Mouse (Mus musculus) G1E-ER4 (cell line): ENCODE measurements around the gene Il1r1. TPM values are rescaled to one million over a fixed set of nuclear protein-coding genes. Genes with fewer than 3 reads are reported as not detected.

Experiments used
- GATA1 ChIP-seq: IDR thresholded peaks from one replicate; pipeline ENCODE4 v1.8.0; 2012; ENCODE audit warnings: low read length, inconsistent platforms
- polyA plus RNA-seq: library from polyadenylated mRNA; stranded (reverse); fragments of >175 nt; gene quantifications from 2 replicates; pipeline ENCODE4 v1.2.3, GENCODE M21; 2012

Il1r1 gene
- polyA plus RNA-seq, 1 experiment, result not detected

DNA sequence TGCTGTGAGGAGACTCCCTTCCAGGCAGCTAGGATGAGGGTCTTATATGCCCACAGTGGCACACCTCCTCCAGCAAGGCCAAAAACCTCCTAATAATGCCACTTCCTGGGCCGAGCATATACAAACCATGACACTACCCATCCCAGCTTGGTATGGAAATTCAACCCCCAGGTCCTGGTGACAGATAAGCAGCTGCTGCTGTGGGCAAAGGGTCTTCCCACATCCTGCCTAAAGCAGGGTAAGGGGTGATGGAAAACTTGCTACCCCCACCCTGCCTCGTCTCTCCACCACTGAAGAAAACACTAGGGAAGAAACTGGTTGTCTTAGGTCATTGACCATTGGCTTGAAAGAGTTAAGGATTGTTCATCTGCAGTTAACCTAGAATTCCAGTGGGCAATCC lies 53.8 kb downstream of the Il1r1 start:
- no peak for TF ChIP-seq GATA1

DNA sequence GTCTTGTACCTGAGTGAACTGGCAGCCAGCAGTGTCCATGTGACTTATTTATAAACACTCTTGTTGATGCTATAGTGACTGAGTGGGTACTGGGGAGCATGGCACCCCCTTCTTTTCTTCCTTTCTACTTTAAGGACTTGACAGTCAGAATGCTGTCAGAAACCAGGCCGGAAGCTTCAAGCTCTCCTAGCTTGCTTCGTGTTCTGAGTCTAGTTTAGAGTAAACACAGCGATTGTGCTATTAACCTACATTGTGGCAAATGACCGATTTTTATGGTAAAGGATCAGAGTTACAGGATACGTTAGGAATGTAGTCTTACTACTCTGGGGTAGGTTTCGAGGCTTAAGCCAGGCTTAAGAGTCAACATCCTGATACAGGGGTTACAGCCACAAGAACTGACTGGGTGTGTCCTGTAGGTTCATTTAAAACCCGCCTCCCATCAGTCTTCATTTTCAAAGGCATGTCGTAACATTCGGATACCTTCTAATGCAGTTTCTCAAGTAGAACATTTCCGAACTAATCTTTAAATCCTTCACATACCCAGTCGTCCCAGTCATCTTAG lies 54.4 kb downstream of the Il1r1 start:
- TF ChIP-seq GATA1, result no peak

DNA sequence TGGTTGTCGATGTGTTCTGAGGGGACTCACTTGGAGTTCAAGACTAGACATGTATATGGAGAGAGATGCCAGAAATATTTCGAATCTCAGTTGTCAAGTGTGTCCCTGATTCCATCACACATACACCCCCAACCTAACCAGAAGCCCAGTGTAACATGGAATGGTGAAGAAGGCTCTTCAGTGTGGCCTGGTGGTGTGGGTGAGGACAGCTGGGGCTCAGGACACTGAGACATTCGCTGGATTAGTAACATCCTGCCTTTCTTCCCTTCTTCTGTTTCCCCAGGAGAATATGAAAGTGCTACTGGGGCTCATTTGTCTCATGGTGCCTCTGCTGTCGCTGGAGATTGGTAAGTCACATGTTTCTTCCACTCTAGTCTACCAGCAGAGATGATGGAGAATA lies 57.1 kb downstream of the Il1r1 start:
- TF ChIP-seq GATA1, result no peak

DNA sequence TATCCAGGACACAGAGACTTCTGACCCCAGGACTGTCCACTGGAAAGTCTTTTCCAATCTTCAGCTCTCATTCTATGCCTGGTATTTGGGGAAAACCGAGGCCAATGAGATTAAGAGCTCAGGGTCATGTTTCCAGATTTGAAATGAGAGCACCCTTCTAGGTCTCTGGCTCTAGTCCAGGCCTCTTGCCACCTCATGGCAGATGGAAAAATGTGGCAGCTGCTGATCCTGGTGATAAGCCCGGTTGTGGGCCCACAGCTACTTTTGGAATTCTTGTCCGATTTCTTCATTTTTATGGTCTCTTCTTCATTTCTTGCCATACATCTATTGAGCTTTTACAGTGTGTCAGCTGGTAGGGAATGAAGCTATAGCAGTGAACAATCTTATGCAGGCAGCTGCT lies 57.5 kb downstream of the Il1r1 start:
- TF ChIP-seq GATA1, result no peak

GRCm38 (mm10) chr1:40283995-40284394 lies 59.1 kb downstream of the Il1r1 start:
- TF ChIP-seq GATA1, result no peak

- no peak for TF ChIP-seq GATA1
Measured at GRCm38 (mm10) chr1:40290489-40291255, 65.8 kb downstream of the Il1r1 start.

DNA sequence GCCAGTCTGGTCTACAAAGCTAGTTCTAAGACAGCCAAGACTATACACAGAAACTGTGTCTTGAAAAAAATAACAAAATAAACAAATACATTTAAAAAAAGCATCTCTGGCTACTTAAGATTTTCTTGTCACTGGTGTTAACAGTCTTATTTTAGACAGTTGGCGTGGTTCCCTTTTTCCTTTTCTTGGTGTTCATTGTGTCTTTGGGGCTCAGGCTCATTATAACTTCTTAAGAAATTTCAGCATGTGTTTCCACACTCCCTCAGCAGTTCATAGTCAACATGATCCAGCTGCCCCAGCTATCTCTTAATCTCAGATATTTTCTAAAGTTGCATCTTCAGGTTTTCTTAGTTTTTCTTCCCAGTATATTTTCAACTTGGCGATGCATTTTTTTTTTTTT lies 67.4 kb downstream of the Il1r1 start:
- no peak for TF ChIP-seq GATA1

GRCm38 (mm10) chr1:40293891-40294290 lies 69.0 kb downstream of the Il1r1 start:
- TF ChIP-seq GATA1, result no peak

DNA sequence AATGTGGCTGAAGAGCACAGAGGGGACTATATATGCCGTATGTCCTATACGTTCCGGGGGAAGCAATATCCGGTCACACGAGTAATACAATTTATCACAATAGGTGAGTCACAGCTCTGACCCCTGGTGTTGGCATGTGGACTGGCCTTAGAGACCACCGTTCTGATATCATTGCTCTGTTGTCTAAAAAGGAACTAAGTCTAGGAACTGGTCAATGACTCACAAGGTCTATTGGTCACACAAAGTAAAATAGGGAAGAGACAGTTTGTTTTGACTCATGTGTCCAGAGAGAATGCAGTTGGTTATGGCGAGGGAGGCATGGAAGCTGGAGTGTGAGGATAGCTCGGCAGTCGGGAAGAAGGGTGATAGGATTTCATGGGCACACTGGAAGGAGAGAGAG lies 69.9 kb downstream of the Il1r1 start:
- no peak for TF ChIP-seq GATA1

- TF ChIP-seq GATA1, result no peak
Measured at GRCm38 (mm10) chr1:40298053-40298452, 73.2 kb downstream of the Il1r1 start.

GRCm38 (mm10) chr1:40303179-40303866 lies 78.4 kb downstream of the Il1r1 start:
- TF ChIP-seq GATA1, result no peak

- no peak for TF ChIP-seq GATA1
Measured at GRCm38 (mm10) chr1:40306111-40306510, 81.2 kb downstream of the Il1r1 start.

- TF ChIP-seq GATA1, result no peak
Measured at GRCm38 (mm10) chr1:40311123-40311522, 86.2 kb downstream of the Il1r1 start.

GRCm38 (mm10) chr1:40311625-40312024 lies 86.7 kb downstream of the Il1r1 start:
- TF ChIP-seq GATA1, result no peak

DNA sequence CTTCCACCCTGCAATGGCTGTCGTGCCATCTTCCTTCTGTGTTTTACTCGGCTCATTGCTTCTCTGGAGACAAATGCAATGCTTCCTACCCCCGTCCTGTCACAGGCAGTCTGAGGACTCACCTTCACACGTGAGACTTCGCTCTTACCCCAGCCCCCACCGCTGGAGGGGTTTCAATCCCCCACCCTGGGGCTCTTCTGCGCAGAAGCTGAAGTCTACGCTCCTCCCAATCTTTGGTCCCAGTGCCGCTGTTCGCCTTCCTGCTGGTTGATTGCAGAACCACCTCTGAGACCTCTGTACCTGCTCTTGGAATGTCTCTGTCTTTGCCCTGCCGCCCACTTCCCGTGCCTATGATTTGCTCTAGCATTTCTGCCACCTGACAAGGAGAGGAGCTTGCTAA lies 89.1 kb downstream of the Il1r1 start:
- TF ChIP-seq GATA1, result no peak

DNA sequence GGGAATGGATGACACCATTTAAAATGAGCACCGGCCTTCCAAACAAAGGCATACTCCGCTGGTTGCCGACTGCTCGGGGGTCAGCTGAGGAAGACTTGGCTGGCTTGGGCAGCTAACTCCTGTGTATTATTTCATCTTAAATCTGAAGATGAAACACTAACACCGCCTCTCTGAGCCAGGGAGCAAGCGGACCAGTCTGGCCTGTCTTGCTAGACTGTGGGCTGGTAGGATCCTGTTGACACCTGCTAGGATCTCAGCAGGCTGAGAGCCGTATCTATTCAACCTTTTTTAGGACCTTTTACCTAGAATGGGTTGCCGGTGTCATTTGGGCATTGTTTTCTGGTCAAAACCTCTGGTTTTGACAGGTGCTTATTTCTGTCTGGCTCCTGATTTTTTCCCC lies 92.8 kb downstream of the Il1r1 start:
- no peak for TF ChIP-seq GATA1

DNA sequence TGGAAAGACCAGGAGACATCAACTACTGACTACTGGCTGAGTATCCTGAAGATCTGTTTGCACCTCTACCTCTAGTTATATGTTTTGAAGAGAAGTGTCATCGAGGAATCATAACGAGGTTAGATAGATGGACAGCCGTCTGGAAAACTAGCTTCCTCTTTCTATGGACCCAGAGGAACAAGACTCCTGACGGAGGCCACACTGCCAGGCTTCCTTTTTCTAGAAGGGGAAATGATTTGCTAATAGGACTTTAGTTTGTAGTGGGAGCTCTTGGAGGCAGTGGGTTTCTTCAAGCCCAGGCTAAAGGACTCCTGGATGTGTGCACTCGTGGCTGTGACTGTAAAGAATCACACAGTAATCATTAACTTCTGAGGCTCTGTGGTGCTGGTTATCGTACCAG lies 96.9 kb downstream of the Il1r1 start:
- no peak for TF ChIP-seq GATA1
